Mouse (Mus musculus) kidney, adult 2 months (tissue): Measurements from ENCODE around the gene Itga2. TPM values are rescaled to one million over a fixed set of nuclear protein-coding genes. Genes with fewer than 3 reads are reported as not detected.
A peak's percentile ranks its signal among the peaks of the same experiment; 100 is the strongest.

Source experiments
- DNase-seq: peaks from one replicate; pipeline ENCODE4 v3.0.0; 2021
- H3K27ac ChIP-seq: fragments of 200-500 bp; 2 replicates; pipeline ENCODE4 v1.5.1; 2012; ENCODE audit warnings: low read depth, low read length, control low read depth, inconsistent platforms; ENCODE audit not compliant: insufficient read depth
- H3K27me3 ChIP-seq: fragments of 200-500 bp; replicated peaks from 2 replicates; pipeline ENCODE4 v1.6.1; 2012; ENCODE audit warnings: mild to moderate bottlenecking, moderate library complexity, low read length, inconsistent platforms; ENCODE audit not compliant: control insufficient read depth, insufficient read depth
- H3K36me3 ChIP-seq: fragments of 200-500 bp; 2 replicates; pipeline ENCODE4 v1.6.1; 2012; ENCODE audit warnings: mild to moderate bottlenecking, moderate library complexity, low read length, inconsistent platforms; ENCODE audit not compliant: control insufficient read depth, insufficient read depth
- H3K4me1 ChIP-seq: fragments of 200-500 bp; 2 replicates; pipeline ENCODE4 v1.6.1; 2011; ENCODE audit warnings: low read length; ENCODE audit not compliant: control insufficient read depth, insufficient read depth
- H3K4me3 ChIP-seq: fragments of 200-500 bp; 2 replicates; pipeline ENCODE4 v1.5.1; 2011; ENCODE audit warnings: mild to moderate bottlenecking, low read depth, low read length, control low read depth; ENCODE audit not compliant: insufficient read depth
- CTCF ChIP-seq: fragments of 200-500 bp; conservative IDR thresholded peaks from 2 replicates; pipeline ENCODE4 v1.5.1; 2011; ENCODE audit warnings: low read depth, mild to moderate bottlenecking, control low read depth, low read length, moderate library complexity, mixed read lengths; ENCODE audit not compliant: insufficient read depth, insufficient read length
- POLR2A ChIP-seq: fragments of 200-500 bp; IDR thresholded peaks from one replicate; pipeline ENCODE4 v1.6.1; 2011; ENCODE audit warnings: low read depth, low read length, control low read depth
- WGBS: fragments of 180-500 bp; shearing (Covaris S2); methylation state at CpG from one replicate; pipeline ENCODE4 v1.1.7; 2018; 5-methylcytosine and 5-hydroxymethylcytosine counted together
- polyA plus RNA-seq: library from polyadenylated mRNA; depleted of rRNA; stranded (reverse); fragments of >200 nt; gene quantifications from 2 replicates; pipeline ENCODE4 v1.2.3, GENCODE M21; 2012

Gene Itga2
- polyA plus RNA-seq, 1 experiment = 0.58 TPM

DNA sequence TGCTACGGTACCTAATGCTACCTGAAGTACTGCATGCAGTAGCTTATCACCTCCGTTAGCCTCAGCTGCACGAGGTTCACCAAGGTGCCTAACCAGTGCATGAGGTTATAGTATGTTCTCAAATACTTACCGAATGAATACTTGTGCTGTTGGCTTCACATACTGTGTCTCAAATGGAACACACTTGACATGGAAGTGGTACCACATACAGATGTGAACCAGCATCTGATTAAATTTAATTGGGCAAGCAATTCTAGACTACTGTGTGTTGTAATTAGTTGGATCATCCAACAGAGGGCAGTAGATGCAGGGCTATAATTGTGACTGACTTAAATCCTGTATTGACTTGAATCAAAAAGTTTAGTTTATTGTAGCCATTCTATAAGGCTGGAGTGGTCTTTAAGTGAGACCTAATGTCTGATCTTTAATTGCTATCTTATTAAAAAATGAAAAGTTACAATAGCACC, 100.5 kb downstream of the Itga2 start:
- 0 out of 2 replicates have a peak, but pooled peaks have one; percentile 16 for TF ChIP-seq CTCF
- TF ChIP-seq POLR2A = no peak
- Histone ChIP-seq H3K27me3 (no peaks in the 10 kb centered on the region), H3K4me3 (no peak overlapping the region), H3K4me1 (no peaks in the 10 kb centered on the region), H3K36me3 (peaks cover 5% of the 10 kb centered on the region), H3K27ac (no peak overlapping the region)
- WGBS = 83% methylated on average over 4 of the region's 4 CpGs
- DNase-seq = peak; percentile 40

DNA sequence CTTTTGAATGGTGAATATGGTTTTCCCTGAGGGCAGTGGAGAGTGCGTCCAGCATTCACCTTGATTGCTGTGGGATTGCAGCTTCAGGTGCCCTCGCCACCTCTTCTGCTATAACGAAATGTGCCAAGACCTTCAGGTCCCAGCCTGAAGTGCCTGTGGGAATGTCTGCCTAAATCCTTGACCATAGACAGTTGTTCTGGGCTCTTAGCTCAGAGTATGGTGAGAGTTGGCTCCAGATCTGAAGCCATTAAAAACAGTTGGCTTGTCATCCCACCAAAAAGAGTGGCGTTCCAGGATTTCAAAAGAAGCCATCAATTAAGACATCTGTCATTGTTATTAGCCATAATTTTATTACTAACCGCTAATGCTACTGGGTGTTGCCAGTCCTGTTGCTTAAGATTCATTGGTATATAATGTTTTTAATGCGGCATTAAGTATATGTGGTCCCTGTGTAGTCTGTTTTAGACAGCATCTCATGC, 106.5 kb downstream of the Itga2 start:
- Histone ChIP-seq H3K27ac (no peak overlapping the region), H3K4me1 (no peaks in the 10 kb centered on the region), H3K36me3 (peaks cover 3% of the 10 kb centered on the region), H3K4me3 (no peak overlapping the region), H3K27me3 (no peaks in the 10 kb centered on the region)
- no peak for DNase-seq
- 91% methylated on average over 6 of the region's 6 CpGs for WGBS
- TF ChIP-seq POLR2A (no peak), CTCF (no peak)

DNA sequence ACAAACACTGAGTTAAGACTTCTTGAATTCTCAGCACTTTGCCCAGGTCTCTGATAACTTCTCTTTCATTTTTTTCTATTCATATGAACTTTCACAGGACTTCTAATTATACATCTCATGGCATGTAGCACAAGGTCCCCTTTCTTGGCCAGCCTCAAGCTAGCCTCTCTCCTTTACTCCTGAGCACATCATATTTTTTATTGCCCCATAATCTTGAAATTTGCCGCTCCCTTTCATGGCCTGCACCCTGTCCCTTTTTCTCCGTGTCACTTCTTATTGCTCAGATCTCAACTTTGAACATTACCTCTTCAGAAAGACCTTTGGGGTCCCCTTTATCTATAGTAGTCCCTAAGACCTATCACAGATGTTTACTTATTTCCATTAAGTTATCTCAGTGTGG, 109.0 kb downstream of the Itga2 start:
- no peak overlapping the region for H3K27ac ChIP-seq
- DNase-seq = no peak
- no peaks in the 10 kb centered on the region; the same call in 1 of the 2 replicates for H3K4me1 ChIP-seq
- H3K36me3 ChIP-seq = peaks cover 3% of the 10 kb centered on the region
- no peak overlapping the region for H3K4me3 ChIP-seq
- H3K27me3 ChIP-seq = no peaks in the 10 kb centered on the region
- TF ChIP-seq POLR2A = no peak
- no peak for TF ChIP-seq CTCF
- WGBS = 87% methylated on average over 2 of the region's 2 CpGs

DNA sequence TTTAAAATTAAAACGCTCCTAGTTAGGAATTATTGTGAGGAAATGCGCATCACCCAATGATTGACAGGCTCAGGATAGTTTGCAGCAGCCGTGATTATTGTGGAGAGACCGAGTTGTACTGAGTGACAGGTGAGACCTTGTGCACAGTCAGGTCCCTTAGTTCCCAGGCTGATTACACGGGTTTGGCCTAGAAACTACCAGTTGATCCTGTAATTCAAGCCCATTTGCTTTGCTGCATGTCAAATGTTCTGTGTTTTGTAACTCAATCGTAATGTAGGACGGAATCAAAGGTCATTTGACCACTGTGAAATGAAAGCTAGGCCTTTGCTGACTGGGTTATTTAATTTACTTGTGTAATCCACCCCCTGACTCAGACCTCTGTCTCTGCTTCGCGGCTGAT, 113.4 kb downstream of the Itga2 start:
- Histone ChIP-seq H3K27ac (peak overlapping the region; percentile 96), H3K36me3 (no peaks in the 10 kb centered on the region; the same call in 1 of the 2 replicates), H3K27me3 (no peaks in the 10 kb centered on the region), H3K4me1 (no peaks in the 10 kb centered on the region; the same call in 1 of the 2 replicates), H3K4me3 (peak overlapping the region; percentile 90)
- no peak for TF ChIP-seq POLR2A
- 5% methylated on average over 9 of the region's 9 CpGs for WGBS
- peak; percentile 79 for DNase-seq

DNA sequence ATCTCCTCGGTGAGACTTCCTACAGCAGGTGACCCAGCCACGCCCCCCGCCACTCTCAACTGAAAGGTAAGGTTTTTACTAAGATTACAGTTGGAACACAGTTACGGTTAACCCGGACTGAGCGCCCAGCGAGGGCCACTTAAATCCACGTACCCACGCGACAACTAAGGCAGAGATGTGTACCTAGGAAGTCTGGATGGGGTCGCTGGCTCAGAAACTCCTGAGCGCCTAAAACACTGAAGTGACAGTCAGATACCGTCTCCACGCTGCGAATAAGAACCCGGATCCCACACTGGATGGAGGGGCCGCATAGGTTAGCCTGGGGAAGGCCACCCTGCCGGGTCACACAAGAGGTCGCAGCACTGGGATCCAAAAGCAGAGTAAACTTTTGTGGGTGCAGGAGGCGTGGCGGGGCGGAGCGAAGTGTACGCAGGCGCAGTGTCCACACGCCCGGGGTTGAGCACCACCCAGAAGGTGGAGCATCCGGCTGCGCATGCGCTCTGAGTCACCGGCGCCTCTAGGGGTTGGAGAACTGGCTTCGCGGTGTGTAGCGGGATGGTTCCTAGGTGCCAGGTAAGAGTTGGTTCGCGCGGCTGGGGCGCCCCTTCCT, 114.0 kb downstream of the Itga2 start, which contains the start of gene Mocs2:
Gene Mocs2, plus strand, starts transcription at position 486 of the 610 bp plus-strand sequence.
- TF ChIP-seq POLR2A (peak; percentile 37), CTCF (0 out of 2 replicates have a peak, but pooled peaks have one; percentile 6)

DNA sequence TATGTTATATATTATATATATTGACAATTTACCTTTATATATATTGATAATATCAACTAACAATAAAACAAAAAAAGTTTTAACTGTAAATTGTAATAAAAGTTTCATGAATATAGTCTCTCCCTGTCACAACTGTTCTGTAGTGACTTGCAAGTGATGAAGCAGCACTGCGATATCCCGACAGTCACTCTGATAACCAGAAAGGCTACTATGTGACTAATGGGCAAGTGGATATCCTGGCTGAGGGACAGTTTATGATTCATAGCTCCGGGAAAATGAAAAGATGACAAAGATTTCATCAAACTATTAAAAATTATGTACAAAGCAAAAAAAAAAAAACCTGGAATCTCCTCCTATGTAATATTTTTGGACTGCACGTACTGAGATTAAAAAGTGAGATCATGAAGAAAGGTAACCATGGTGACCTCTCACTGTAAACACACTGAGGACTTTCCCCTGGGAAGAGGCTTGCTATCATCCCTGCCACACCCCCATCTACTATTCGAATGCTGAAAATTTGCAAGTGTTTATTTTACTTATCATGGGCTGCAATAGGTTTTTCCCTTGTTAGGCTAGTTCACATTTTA, 122.2 kb downstream of the Itga2 start:
- Histone ChIP-seq H3K27me3 (no peaks in the 10 kb centered on the region), H3K36me3 (no peaks in the 10 kb centered on the region), H3K27ac (no peak overlapping the region), H3K4me1 (no peaks in the 10 kb centered on the region), H3K4me3 (no peak overlapping the region)
- no peak for DNase-seq
- WGBS = 79% methylated on average over 5 of the region's 5 CpGs
- TF ChIP-seq POLR2A (no peak), CTCF (no peak)

More for the DNA sequence above, 114.0 kb downstream of the Itga2 start, which contains the start of gene Mocs2:
- Histone ChIP-seq H3K4me3 (peak within 1 kb of the TSS; percentile 90), H3K4me1 (no peaks in the 10 kb centered on the region; the same call in 1 of the 2 replicates), H3K27ac (peak within 1 kb of the TSS; percentile 96), H3K27me3 (no peaks in the 10 kb centered on the region), H3K36me3 (no peaks in the 10 kb centered on the region; the same call in 1 of the 2 replicates)
- DNase-seq = peak; percentile 96
- WGBS = under 1% methylated on average over 39 of the region's 39 CpGs

DNA sequence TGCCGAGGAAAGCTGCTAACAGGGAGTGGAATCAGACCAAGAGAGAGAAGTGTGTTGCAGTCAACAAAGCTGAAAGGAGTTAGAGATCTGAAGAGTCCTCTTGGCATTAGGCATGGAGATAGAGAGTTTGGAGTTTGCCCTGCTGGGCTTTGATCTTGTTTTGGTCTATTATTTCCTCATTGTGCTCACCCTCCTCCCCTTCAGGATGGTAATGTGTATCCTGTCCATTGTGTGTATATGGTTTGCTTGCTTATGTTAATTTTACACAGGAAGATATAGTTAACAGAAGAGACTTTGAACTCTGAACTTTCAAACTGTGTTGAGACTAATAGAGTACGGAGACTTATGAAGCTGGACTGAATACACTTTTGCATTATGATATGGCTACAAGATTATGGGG, 128.9 kb downstream of the Itga2 start:
- H3K27ac ChIP-seq = no peak overlapping the region
- no peak overlapping the region for H3K4me3 ChIP-seq
- DNase-seq = no peak
- 66% methylated on average over 2 of the region's 2 CpGs for WGBS
- peaks cover 8% of the 10 kb centered on the region for H3K4me1 ChIP-seq
- H3K27me3 ChIP-seq = no peaks in the 10 kb centered on the region
- no peaks in the 10 kb centered on the region for H3K36me3 ChIP-seq
- TF ChIP-seq POLR2A = no peak
